Mouse (Mus musculus) midbrain, embryonic 14.5 days (tissue): ENCODE measurements at regions not wholly inside any gene's neighbourhood (a gene's known extent, or its start where the extent isn't known, plus 50 kb on each side); places are given as distances from the start of the nearest gene placed in this dataset.
A peak's percentile ranks its signal among the peaks of the same experiment; 100 is the strongest.

Experiments
- ATAC-seq: fragments of 200-750 bp; cut with Nextera tagmentation; 2 replicates; pipeline ENCODE4 v1.8.0; 2017; ENCODE audit warnings: moderate number of reproducible peaks, moderate library complexity; ENCODE audit not compliant: low FRiP score, low TSS enrichment
- DNase-seq: peaks from one replicate; pipeline ENCODE4 v3.0.0-alpha.2; 2015
- H3K27ac ChIP-seq: fragments of 300-500 bp; sonication (generic); replicated peaks from 2 replicates; pipeline ENCODE4 v1.5.1; 2014; ENCODE audit warnings: mild to moderate bottlenecking, low read depth, low read length, moderate library complexity
- H3K27me3 ChIP-seq: fragments of 300-500 bp; sonication (generic); 2 replicates; pipeline ENCODE4 v1.6.1; 2014; ENCODE audit warnings: low read length, control low read depth, mixed read lengths; ENCODE audit not compliant: control insufficient read depth, insufficient read depth
- H3K36me3 ChIP-seq: fragments of 300-500 bp; sonication (generic); 2 replicates; pipeline ENCODE4 v1.6.1; 2014; ENCODE audit warnings: low read length, control low read depth; ENCODE audit not compliant: control insufficient read depth, insufficient read depth
- H3K4me1 ChIP-seq: fragments of 300-500 bp; sonication (generic); 2 replicates; pipeline ENCODE4 v1.6.1; 2014; ENCODE audit warnings: mild to moderate bottlenecking, antibody characterized with exemption, low read length, control low read depth; ENCODE audit not compliant: control insufficient read depth, insufficient read depth
- H3K4me2 ChIP-seq: fragments of 300-500 bp; sonication (generic); 2 replicates; pipeline ENCODE4 v1.6.1; 2014; ENCODE audit warnings: mild to moderate bottlenecking, low read length, moderate library complexity
- H3K4me3 ChIP-seq: fragments of 300-500 bp; sonication (generic); replicated peaks from 2 replicates; pipeline ENCODE4 v1.5.1; 2014; ENCODE audit warnings: low read depth, low read length
- H3K9ac ChIP-seq: fragments of 300-500 bp; sonication (generic); replicated peaks from 2 replicates; pipeline ENCODE4 v1.6.1; 2014; ENCODE audit warnings: mild to moderate bottlenecking, low read length, moderate library complexity
- H3K9me3 ChIP-seq: fragments of 300-500 bp; sonication (generic); 2 replicates; pipeline ENCODE4 v1.6.1; 2016; ENCODE audit warnings: low read length, control low read depth, mixed read lengths; ENCODE audit not compliant: control insufficient read depth
- WGBS: fragments of 180-500 bp; shearing (Covaris S2); extraction: QIAGEN DNeasy Blood & Tissue Kit; methylation state at CpG from one replicate; pipeline ENCODE4 v1.1.7; 2014; 5-methylcytosine and 5-hydroxymethylcytosine counted together

DNA sequence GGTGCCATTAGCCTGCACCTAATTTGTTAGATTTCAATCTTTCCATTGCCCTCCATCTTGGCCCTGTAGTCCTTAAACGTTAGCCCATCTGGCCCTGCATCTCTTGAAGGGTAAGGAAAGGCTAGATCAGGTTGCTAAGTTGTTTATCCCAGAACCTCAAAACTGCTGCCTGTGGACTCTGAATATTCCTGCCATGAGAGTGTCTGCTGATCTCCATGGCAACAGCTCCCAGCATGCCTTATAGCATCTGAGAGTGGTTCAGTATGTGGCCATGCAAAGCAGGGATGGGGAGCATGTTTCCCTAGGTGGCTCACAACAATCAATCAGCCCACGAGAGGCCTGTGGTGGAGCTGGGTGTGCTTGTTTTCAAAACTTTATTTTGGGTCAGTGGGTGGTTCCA lies 346.3 kb downstream of the Rps24 start:
- Histone ChIP-seq H3K4me2 (no peak overlapping the region), H3K4me3 (no peak overlapping the region), H3K27ac (0 out of 2 replicates have a peak overlapping the region, but pooled peaks have one; percentile 20), H3K9me3 (no peaks in the 10 kb centered on the region), H3K9ac (no peak overlapping the region), H3K4me1 (peaks cover 28% of the 10 kb centered on the region), H3K36me3 (no peaks in the 10 kb centered on the region), H3K27me3 (no peaks in the 10 kb centered on the region)
- DNase-seq (peak; percentile 72), ATAC-seq (no peak)
- 10% methylated on average over 2 of the region's 2 CpGs for WGBS

- Histone ChIP-seq H3K4me2 (no peak overlapping the region), H3K4me3 (no peak overlapping the region), H3K36me3 (no peaks in the 10 kb centered on the region), H3K9me3 (no peaks in the 10 kb centered on the region), H3K27me3 (no peaks in the 10 kb centered on the region), H3K4me1 (peaks cover 53% of the 10 kb centered on the region), H3K27ac (no peak overlapping the region), H3K9ac (no peak overlapping the region)
- ATAC-seq = no peak
- DNase-seq = no peak
- WGBS = 82% methylated on average over 4 of the region's 4 CpGs
Observed at GRCm38 (mm10) chr14:24838219-24838618, 351.3 kb downstream of the Rps24 start.

- Histone ChIP-seq H3K9ac (no peak overlapping the region), H3K27me3 (no peaks in the 10 kb centered on the region), H3K4me1 (peaks cover 51% of the 10 kb centered on the region), H3K9me3 (no peaks in the 10 kb centered on the region), H3K27ac (no peak overlapping the region), H3K4me2 (no peak overlapping the region), H3K36me3 (no peaks in the 10 kb centered on the region), H3K4me3 (no peak overlapping the region)
- WGBS = 71% methylated on average over 4 of the region's 4 CpGs
- ATAC-seq (no peak), DNase-seq (no peak)
Observed at GRCm38 (mm10) chr14:24839056-24839455, 352.1 kb downstream of the Rps24 start.

- 8% methylated on average over 17 of the region's 17 CpGs for WGBS
- peak overlapping the region; percentile 46 for H3K9ac ChIP-seq
Observed at GRCm38 (mm10) chr14:24841715-24842496, 355.0 kb downstream of the Rps24 start.

DNA sequence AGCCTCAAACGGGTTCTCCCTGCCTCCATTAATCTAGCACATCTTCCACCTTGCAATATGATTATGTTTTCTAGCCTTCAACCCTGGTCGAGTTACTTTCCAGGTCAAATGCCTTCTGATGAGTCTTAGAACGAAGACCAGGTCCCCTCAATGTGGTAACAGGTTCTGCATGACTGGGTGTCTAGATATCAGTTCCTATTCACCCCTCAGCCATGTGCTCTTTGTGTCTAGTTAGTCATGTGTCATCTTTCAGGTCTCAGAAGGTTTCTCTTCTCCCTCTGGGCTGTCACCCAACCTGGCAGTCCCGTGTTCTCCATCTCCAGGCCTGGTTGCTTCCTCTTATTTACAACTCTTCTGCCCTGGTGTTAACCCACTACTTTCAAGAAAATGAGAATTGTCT lies 356.7 kb downstream of the Rps24 start:
- no peak for ATAC-seq
- DNase-seq = no peak
- Histone ChIP-seq H3K4me2 (no peak overlapping the region), H3K9me3 (no peaks in the 10 kb centered on the region), H3K27me3 (no peaks in the 10 kb centered on the region; the same call in 1 of the 2 replicates), H3K4me1 (peaks cover 38% of the 10 kb centered on the region), H3K4me3 (no peak overlapping the region), H3K36me3 (no peaks in the 10 kb centered on the region), H3K27ac (peak overlapping the region; percentile 98; the same call in 1 of the 2 replicates), H3K9ac (no peak overlapping the region)
- WGBS = 82% methylated on average over 4 of the region's 4 CpGs

More at GRCm38 (mm10) chr14:24841715-24842496, 355.0 kb downstream of the Rps24 start:
- no peaks in the 10 kb centered on the region; the same call in 1 of the 2 replicates for H3K27me3 ChIP-seq
- peak overlapping the region; percentile 98 for H3K27ac ChIP-seq
- peak overlapping the region; percentile 35 for H3K4me2 ChIP-seq
- no peak overlapping the region for H3K4me3 ChIP-seq
- peaks cover 51% of the 10 kb centered on the region for H3K4me1 ChIP-seq
- ATAC-seq (peak; percentile 85), DNase-seq (peak; percentile 96)
- no peaks in the 10 kb centered on the region for H3K9me3 ChIP-seq
- no peaks in the 10 kb centered on the region for H3K36me3 ChIP-seq

- Histone ChIP-seq H3K27ac (no peak overlapping the region), H3K36me3 (no peaks in the 10 kb centered on the region), H3K9ac (no peak overlapping the region), H3K4me3 (no peak overlapping the region), H3K27me3 (no peaks in the 10 kb centered on the region), H3K4me1 (no peaks in the 10 kb centered on the region), H3K4me2 (no peak overlapping the region), H3K9me3 (no peaks in the 10 kb centered on the region)
- no peak for ATAC-seq
- peak; percentile 46 for DNase-seq
- 10% methylated on average over 1 of the region's 1 CpGs for whole genome bisulfite sequencing
Observed at GRCm38 (mm10) chr14:24850491-24850890, 363.6 kb downstream of the Rps24 start.

- ATAC-seq (no peak), DNase-seq (no peak)
- Histone ChIP-seq H3K27ac (no peak overlapping the region), H3K4me2 (no peak overlapping the region), H3K36me3 (no peaks in the 10 kb centered on the region), H3K4me1 (no peaks in the 10 kb centered on the region), H3K4me3 (no peak overlapping the region), H3K9me3 (no peaks in the 10 kb centered on the region), H3K9ac (no peak overlapping the region), H3K27me3 (no peaks in the 10 kb centered on the region)
- WGBS = 69% methylated on average over 4 of the region's 4 CpGs
Observed at GRCm38 (mm10) chr14:24854459-24854858, 367.5 kb downstream of the Rps24 start.

DNA sequence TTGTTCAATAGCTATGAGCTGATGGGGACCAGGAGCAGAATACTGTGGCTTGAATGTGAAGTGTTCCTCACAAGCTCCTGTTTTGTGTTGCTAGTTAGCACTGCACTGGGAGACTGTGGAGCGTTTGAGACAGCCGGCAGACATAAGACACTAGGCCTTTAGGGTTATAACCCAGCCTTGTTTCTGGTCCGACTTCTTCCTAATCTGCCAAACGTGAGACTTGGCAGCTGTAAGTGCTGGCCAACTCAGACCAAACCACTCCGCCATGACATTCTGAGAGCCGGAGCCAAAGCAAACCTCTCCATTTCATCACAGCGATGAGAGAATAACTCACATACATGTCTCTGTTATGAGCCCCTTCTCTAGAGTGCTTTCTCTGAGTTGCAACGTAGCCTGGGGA lies 375.2 kb downstream of the Rps24 start:
- no peak overlapping the region for H3K4me2 ChIP-seq
- no peaks in the 10 kb centered on the region for H3K9me3 ChIP-seq
- 90% methylated on average over 8 of the region's 8 CpGs for WGBS
- H3K9ac ChIP-seq = no peak overlapping the region
- H3K27ac ChIP-seq = no peak overlapping the region
- no peaks in the 10 kb centered on the region for H3K27me3 ChIP-seq
- ATAC-seq = no peak
- no peak overlapping the region for H3K4me3 ChIP-seq
- no peak for DNase-seq
- H3K36me3 ChIP-seq = no peaks in the 10 kb centered on the region
- no peaks in the 10 kb centered on the region for H3K4me1 ChIP-seq

DNA sequence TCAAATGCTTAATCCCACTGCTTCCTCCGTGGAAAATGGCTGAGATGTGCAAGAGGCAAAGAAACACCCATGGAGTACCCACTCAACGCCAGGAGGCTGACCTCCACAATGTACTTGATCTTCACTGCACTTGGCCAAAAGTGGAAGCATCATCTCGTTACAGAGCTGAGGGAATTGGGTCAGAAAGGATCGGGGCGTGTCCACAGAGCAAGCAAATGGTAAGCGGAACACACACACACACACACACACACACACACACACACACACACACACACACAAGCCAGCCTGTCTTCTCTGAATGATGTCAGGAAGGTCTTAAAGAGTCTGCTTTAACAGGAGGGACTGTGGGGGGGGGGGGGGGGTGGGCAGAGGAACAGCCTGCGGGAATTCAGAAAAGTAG lies 375.7 kb downstream of the Rps24 start:
- H3K27me3 ChIP-seq = no peaks in the 10 kb centered on the region
- ATAC-seq = no peak
- WGBS = 83% methylated on average over 7 of the region's 7 CpGs
- no peak overlapping the region for H3K9ac ChIP-seq
- H3K4me3 ChIP-seq = no peak overlapping the region
- H3K4me2 ChIP-seq = no peak overlapping the region
- H3K9me3 ChIP-seq = no peaks in the 10 kb centered on the region
- H3K27ac ChIP-seq = no peak overlapping the region
- H3K36me3 ChIP-seq = no peaks in the 10 kb centered on the region
- DNase-seq = no peak
- H3K4me1 ChIP-seq = no peaks in the 10 kb centered on the region
